Mouse (Mus musculus): Measurements from ENCODE around the gene Ctf1.

GRCm38 (mm10) chr7:127666679-127667078 lies 45.9 kb upstream of the Ctf1 start:
- TF ChIP-seq CTCF (IDR thresholded peaks at IDR 0.05; ENCODE audit: extremely low read depth, insufficient read depth, low read length): no peak
- no peak for TF ChIP-seq POLR2A (IDR thresholded peaks at IDR 0.05; ENCODE audit: extremely low read depth, insufficient read depth, low read length)

All from cortical plate, adult 2 months (tissue).